Mouse (Mus musculus) layer of hippocampus, adult 18-20 months (tissue): Measurements from ENCODE around the gene Hist2h2aa2. TPM values are rescaled to one million over a fixed set of nuclear protein-coding genes. Genes with fewer than 3 reads are reported as not detected.
A peak's percentile ranks its signal among the peaks of the same experiment; 100 is the strongest.
"Not testable (repeated sequence)": the region's sequence is repeated elsewhere in the genome, so short reads cannot be mapped to it uniquely, and the experiment has no call there.

Source experiments
- DNase-seq, 2 experiments: peaks; one replicate each; pipeline ENCODE4 v3.0.0; 2022; ENCODE audit warnings: low spot score in 2 of 2
- total RNA-seq, 2 experiments: library from RNA; stranded (reverse); gene quantifications; 2 replicates each; pipeline ENCODE4 v1.2.3; 2021

The Hist2h2aa2 gene
- total RNA-seq, 2 experiments from 2014 or later: 207 to 216 TPM

DNA sequence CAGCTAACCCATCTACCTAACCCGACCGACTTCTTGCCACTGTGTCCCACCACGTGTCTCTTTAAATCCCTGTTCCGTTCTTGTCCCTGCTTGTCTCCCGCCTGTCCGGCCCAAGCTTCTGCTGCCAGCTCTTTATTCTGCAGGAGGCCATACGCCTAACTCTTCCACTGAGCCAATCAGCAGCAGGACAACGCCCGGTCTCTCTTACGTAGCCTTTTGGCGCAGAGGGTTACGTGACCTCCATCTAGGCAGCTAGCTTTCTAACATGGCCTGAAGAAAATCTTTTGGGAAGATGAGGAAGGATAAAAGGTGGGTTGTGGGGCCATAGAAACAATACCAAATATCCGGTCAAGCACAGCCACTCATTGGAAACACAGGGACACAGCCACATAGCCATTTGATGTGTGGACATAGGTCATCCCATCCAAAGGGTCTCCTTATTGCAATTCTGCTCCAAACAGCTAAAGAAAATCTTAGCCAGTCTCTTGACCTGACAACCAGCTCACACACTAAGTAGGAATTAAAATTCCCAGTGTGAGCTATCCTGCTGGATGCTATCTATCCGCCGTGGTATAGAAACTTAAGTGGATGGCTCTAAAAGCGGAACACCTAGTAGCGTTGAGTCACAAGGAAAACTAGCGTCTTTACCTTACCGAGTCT is 22.3 kb upstream of the Hist2h2aa2 start:
- DNase-seq: peak; percentile 79 to 85

DNA sequence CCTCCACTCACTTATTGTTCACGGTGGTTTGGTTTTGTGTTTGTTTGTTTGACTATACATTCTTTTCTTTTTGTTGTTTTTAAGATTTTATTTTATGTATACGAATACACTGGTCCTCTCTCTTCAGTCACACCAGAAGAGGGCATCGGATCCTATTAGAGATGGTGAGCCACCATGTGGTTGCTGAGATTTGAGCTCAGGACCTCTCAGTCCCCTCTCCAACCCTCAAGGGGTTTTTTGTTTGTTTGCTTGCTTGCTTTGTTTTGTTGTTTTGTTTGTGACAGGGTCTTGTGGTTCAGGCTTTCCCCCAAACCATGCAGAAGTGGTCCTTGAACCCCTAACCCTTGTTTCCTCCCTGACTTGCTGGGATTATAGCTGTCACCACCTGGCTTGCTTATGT is 21.5 kb upstream of the Hist2h2aa2 start:
- DNase-seq: no peak

DNA sequence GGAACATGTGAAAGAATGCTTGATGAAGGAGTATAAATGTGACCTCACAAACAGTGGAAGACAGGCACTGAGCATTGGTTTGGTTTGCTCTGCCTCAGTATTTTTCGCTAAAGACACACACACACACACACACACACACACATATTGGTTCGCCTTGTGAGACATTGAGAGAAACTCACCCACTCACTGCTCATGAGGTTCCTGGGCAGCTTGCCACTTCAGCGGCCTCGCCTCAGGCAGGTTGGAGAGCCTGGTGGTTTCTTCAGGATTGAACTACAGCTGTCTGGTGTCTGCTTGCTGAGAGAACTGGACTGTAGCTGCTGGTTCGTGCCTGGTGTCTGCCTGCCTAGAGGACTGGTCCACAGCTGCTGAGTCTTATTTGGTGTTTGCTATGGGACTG is 20.1 kb upstream of the Hist2h2aa2 start:
- no peak for DNase-seq

DNA sequence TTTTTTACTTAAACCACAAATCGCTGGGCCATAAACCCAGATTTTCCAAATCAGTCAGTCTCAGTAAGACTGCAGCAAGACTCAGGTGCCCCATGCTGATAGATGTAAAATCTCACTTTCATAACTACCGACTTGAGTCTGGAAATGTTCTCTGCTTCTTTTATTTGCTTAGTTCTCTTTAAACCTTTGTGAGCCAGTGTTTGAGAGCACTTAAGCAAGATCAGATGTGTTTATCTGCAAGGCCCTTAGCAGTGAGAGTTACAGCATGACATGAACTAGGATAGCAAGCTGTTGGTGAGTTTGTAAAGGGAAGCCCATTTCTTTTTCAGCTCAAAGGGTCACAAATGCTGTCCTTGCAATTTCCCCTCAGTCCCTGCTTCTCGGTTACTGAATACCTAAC is 17.1 kb upstream of the Hist2h2aa2 start:
- no peak for DNase-seq

DNA sequence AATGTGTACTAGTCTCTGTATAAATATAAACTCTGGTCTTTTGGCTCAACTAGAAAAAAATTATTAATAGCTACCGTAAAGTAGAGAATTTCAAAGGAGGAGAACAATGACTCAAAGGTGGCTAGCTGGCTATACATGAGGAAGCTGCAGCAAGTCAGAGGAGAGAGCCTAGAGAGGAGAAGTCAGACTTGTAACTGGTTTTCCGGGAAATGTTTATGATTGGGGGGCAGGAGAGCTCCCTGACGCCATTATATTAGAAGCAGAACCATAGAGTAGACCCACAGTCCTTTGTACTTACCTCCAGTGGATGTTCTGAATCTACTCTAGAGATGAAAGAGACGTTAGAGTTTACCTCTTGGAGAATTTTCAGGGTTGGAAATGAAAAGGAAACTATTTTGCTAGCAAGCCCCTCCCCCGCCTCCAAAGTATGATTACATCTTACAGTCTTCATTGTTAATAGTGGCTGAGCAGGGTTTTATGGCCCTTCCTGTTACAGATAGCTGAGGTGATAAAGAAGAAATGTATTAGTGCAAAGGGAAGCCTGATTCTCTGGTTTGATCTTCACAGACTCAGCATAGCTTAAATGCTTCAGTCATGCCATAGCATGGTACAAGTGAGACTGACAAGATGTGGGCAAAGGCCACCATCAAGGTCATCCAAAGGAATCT is 16.0 kb upstream of the Hist2h2aa2 start:
- no peak for DNase-seq

DNA sequence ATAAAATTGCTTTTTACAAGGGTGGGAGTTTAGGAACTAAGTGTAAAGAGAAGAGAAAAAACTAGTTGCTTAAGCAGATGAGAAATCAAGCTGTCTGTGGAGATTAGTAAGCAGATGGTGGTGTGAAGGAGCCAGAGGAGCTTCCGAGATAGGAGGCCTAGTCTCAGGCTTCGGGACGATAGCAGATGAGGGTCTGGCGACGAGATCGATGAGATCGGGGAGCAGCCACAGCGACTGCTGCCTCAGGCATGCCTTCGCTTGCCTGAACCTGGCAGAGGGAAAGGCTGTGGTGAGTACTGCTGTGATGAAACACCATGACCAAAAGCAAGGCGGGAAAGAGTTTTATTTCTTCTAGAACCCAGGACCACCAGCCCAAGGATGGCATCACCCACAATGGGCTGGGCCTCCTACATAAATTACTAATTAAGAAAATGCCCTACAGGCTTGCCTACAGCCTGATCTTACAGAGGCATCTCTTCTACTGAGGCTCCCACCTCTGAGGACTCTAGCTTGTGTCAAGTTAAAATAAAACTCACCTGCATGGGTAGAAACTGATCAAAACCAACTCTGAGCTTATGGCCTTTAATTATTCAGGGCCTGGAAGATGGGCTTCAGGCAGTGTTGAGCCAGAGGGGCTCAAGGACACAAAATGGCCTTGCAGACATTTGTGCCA is 14.7 kb upstream of the Hist2h2aa2 start:
- no peak for DNase-seq

DNA sequence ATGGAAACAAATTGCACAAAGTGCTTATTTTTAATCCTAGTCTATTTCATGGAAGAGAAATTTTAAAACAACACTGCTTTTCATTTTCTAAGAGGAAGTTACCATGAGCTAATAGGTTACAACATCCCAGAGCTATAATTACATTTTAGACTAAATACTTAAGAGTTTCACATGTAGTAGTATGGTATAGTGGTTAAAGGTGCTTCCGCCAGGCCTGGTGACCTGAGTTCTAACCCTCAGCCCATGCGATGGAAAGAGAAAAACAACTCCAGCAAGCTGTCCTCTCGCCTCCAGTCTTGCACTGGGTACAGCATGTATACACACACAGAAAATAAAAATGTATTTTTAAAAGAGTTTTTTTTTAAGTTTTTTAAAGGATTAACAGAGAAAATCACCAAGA is 11.7 kb upstream of the Hist2h2aa2 start:
- DNase-seq: no peak

DNA sequence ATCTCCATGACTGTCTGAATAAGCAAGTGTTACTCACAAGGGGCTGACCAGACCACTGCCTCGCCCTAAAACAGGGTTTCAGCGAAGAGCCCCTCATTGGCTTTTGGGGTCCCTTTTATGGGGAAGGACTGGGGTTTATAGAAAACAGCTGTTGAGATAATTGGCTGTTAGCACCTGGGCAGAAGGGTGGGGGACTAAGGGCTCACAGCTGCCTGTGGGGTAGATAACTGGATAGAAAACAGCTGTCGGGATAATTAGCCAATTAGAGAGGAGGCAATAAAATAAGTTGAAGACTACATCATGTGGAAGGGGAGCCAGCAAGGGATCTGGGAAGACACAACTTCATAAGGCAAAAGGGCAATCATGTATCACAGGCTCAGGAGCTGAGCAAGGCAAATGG is 10.8 kb upstream of the Hist2h2aa2 start:
- no peak for DNase-seq

DNA sequence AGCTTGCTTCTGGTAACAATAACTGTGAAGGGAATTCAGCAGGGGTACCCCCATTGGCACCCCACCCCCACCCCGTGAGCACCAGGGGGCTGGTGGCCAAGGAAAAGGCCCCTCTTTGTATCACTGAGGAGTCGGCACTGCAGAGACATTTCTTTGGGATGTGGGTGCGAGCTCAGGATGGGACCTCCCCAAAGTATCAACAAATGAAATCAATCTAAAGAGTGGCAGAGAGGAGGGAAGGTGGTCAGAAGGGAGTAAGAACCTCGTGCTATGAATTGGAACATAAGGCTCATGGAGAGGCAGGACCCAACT is 8.9 kb upstream of the Hist2h2aa2 start:
- DNase-seq: no peak

DNA sequence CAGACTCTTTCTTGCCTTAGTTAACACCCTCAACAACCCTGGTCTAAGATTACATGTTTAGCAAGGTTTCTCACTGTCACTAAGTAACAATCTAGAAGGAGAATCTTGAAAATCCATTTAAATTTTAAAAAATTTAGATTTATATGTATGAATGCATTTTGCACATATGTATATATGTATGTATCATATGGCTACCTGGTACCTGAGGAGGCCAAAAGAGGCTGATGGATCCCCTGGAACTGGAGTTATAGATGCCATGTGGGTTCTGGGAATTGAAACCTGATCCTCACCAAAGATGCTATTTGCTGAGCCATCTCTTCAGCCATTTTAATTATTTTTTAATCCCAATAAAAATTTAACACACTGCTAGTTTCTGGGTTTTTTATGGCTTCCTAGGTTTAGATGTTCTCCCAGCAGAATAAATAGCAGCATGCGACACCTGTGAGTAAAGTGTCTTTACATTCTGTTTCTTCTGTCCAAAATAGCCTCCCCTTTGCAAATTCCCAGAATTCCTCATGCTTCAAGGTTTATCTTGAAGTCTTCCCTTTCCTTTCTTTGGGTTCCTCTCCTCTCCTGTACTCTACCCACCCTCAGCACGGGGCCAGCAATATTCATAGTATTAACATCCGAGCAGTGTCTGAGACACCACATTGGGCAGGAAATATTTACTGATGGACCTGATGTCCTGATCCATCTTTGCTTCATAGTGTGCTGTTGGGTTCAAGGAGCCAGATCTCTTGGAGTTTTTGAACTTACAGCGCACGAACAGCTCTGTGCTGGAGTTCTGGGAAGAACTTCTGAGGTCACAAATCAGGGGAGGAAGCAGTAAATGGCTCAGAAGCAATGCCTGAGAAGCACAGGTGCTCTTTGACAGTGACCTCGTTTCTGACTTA is 8.3 kb upstream of the Hist2h2aa2 start:
- DNase-seq: no peak

DNA sequence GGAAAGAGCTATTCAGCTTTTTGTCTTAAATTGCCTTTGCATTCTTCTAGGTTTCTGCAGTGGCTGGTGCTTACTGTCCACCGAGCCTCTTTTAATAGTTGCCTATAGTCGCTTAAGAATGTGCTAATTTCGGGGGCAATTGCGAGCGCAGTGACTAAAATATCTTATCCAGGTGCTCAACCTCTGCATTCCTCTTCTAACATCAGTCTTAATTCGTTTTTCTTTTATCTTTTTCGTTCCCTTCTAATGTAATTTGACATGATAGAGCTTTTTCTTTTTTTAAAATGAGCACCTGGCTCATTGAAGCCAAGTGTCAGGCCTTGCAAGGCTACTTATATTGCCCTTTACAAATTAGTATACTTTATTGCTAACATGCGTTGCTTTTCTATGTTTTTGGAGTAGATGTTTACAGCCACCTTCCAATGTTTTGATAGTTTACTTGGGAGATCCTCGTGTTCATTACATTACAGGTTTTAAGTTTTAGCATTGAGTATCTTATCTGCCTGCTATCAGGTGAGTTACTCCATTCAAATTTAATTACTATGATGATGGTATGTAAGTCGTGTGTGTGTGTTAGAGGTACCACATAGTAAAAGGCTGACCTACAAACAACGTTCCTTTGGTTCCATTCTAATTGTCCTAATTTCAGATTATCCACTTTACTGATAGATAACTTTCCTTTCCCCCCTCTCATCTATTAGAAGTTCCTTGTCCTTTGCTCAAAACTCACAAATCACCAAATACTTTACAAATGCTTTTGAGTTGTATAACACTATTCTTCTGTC is 7.5 kb upstream of the Hist2h2aa2 start:
- DNase-seq: no peak

DNA sequence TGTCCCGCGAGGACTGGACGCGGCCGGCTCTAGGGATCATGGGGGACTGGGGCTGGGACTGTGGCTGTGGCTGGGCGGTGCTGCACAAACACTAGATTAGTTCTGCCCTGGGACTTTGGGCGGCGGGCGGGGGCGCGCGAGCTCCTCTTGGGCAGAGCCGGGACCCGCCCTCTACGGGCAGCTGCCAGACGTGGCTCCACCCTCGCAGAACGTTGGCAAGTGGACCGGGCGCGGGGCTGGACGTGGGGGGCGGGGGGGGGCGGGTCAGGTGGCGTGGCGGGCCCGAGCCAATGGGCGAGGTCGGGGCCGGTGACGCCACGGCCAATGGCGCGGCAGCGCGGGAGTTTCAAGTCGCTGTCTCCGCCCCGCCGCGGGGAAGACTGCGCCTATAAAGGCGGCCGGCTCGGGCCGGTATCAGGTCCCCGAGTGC is 6.4 kb upstream of the Hist2h2aa2 start, which contains the start of gene Hist2h3c1:
Hist2h3c1 (plus strand) TSS at position 259 of the 430 bp plus-strand sequence.
- not testable (repeated sequence) for DNase-seq

DNA sequence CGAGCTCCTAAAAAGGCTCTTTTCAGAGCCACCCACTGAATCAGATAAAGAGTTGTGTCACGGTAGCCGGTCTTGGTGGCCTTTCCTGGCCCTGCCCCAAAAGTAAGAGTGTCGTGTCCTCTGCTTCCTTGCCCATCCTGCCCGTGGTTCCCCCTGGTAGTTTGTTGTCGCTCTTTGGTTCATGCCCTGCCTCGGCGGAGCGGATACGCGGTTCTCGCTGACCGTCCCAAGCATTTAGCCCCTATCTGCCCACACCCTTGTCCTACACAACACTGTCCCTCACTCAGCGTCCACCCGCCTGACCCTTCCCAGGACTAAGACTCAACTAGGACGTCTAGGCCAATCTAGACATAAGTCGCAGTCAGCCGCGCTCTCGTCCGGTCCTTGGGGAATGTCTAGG is 5.9 kb upstream of the Hist2h2aa2 start:
- DNase-seq: not testable (repeated sequence)

DNA sequence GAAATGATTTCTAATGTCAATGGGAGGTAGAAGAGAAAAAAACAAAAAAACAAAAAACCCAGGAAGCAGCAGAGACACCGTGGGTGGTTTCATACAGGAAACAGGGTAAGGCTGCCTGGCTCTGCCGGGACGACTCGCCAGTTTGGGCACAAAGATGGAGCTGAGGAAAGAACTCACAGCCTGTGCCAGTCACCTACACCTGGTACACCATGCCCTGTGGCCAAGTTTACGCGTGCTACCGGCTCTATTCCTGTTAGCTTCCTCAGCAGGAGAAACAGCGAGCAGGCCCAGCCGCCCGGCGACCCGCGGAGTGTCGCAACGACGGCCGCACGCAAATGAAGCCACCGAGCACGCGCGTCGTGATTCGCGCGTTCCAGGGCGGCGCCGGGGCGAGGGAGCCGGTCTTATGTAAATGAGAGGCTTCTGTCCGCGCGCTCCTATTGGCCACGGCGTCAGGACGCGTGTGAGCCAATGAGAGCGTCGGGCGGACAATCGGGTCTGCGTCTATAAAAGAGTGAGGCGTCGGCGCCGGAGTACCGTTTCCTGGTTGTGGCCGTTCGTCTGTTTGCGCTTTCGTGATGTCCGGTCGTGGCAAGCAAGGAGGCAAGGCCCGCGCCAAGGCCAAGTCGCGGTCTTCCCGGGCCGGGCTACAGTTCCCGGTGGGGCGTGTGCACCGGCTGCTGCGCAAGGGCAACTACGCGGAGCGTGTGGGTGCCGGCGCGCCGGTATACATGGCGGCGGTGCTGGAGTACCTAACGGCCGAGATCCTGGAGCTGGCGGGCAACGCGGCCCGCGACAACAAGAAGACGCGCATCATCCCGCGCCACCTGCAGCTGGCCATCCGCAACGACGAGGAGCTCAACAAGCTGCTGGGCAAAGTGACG is 5.2 kb upstream of the Hist2h2aa2 start, which contains the start of gene Hist2h2aa1:
Hist2h2aa1 (plus strand) TSS at position 495 of the 884 bp plus-strand sequence.
- peak; percentile 86 to 90 for DNase-seq

DNA sequence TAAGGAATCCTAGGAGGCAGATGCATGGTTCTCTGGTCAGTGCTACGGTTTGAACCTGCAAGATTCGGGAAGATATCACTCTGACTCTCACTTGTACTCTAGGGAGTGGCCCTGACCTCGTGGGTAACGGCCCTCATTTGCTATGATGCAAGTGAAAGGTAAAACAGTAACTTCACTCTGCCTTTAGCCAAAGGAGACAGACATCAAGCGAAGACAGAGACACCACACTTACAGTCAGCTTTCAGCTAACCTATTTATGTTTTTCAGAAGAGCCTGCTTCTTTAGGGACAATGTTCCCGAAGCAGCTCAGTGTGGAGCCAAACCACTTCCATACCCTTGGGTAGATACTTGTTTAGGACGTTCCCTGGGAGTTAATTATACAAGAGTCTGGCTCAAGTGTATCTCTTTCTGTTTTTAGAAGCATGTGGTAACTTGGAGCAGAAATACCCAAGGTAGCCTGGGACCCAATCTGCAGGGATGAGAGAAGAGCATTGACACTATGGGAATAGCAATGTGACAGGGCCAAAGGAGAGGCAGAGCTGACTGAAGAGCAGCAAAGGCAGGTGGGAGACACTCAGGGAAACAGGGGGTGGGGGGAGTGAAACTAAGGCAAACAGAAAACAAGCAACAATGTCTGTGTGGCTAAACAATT is 4.0 kb upstream of the Hist2h2aa2 start:
- no peak for DNase-seq

DNA sequence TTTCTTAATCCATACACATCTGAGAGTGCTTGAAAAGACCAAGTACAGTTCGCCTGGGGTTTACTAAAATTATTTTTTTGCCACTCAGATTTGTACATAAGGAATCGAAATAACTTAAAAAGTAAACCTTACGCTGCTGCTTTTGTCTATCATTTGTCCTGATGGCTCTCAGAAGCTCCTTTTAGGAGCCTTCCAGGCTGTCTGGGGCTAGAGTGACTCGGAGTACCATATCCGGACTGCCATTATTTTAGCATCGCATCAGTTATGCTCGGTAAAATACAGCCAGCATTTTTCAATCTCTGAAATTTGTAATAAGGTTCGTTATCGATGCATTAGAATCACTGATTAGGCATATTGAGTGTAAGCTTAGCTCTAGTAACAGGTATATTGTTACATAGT is 722 bp upstream of the Hist2h2aa2 start:
- no peak for DNase-seq

DNA sequence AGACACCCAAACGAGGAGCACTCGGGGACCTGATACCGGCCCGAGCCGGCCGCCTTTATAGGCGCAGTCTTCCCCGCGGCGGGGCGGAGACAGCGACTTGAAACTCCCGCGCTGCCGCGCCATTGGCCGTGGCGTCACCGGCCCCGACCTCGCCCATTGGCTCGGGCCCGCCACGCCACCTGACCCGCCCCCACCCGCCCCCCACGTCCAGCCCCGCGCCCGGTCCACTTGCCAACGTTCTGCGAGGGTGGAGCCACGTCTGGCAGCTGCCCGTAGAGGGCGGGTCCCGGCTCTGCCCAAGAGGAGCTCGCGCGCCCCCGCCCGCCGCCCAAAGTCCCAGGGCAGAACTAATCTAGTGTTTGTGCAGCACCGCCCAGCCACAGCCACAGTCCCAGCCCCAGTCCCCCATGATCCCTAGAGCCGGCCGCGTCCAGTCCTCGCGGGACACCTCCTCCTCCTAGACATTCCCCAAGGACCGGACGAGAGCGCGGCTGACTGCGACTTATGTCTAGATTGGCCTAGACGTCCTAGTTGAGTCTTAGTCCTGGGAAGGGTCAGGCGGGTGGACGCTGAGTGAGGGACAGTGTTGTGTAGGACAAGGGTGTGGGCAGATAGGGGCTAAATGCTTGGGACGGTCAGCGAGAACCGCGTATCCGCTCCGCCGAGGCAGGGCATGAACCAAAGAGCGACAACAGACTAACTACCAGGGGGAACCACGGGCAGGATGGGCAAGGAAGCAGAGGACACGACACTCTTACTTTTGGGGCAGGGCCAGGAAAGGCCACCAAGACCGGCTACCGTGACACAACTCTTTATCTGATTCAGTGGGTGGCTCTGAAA is 902 bp downstream of the Hist2h2aa2 start, which contains the start of gene Hist2h3c2:
Hist2h3c2 (minus strand) TSS at position 174 of the 840 bp plus-strand sequence.
- DNase-seq: peak in 1 of 2 experiments; percentile 45

DNA sequence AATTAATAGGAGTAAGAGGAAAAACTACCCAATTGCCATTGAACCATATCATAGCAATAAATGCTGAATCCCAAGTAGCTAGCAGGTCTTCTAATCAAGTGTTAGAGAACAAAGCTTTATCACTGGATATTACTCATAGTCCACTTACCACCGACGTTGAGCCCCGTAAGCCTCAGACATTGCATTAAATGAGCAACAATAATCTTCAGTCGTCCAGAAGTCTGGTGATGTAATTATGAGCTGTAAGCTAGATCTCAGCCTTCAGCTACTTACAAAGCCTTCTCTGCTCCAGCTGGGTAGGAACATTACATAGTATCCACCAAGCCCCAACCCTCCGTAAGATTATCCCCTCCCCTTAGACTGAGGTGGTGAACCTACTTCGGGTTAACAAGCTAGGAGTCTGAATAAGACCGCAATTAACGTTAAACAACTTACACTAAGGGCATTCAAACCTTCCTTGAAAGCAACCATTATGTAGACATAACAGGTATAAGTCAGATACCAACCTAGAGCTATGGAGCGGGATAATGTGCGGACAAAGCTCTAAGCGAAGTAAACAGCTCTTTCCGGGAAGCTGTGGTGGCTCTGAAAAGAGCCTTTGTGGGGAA is 2.1 kb downstream of the Hist2h2aa2 start:
- DNase-seq: no peak
